ENCODE assay signal across 8 mouse cellular contexts in the genomic region with DNA sequence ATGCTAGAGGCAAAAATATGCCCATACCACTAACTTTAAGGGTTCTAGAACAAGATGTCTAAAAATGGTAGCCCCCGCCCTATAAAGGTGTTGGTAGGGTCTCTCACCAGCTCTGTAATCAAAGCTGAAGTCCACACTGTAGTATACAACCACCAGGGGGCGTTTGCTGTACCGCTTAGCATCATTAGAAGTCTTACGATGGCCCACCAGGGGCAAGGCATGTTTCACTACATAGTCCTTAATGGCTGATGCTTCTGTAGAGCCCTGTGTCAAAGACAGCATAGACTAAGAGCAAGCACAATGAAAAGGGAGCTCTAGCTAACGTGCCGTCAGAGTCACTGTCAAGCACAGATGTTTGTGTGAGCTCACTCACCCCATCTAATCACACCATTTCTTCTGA. TPM values are rescaled to one million over a fixed set of nuclear protein-coding genes. Genes with fewer than 3 reads are reported as not detected.
DNase-seq lines count a peak whose midpoint lies in the region; ATAC-seq lines count a peak whose summit lies in the region.

No protein-coding gene starts in this region.

- H3K9me3 ChIP-seq in forebrain, embryonic 10.5 days, result no peaks in the 10 kb centered on the region
- no peaks in the 10 kb centered on the region for H3K9me3 ChIP-seq in hindbrain, embryonic 16.5 days (ENCODE audit: control insufficient read depth, low read length)
- no peaks in the 10 kb centered on the region for H3K9me3 ChIP-seq in liver, embryonic 11.5 days (ENCODE audit: control insufficient read depth, low read length)

- no peaks in the 10 kb centered on the region for H3K27me3 ChIP-seq in forebrain, embryonic 10.5 days (ENCODE audit: poor library complexity, severe bottlenecking)
- no peaks in the 10 kb centered on the region for H3K27me3 ChIP-seq in hindbrain, embryonic 16.5 days (replicated peaks; ENCODE audit: control insufficient read depth, insufficient read depth, low read length)
- no peaks in the 10 kb centered on the region for H3K27me3 ChIP-seq in liver, embryonic 11.5 days (replicated peaks; ENCODE audit: control insufficient read depth, insufficient read depth, low read length)

- no peak overlapping the region for H3K27ac ChIP-seq in forebrain, embryonic 10.5 days
- no peak overlapping the region for H3K27ac ChIP-seq in hindbrain, embryonic 16.5 days (ENCODE audit: low read depth, low read length)
- H3K27ac ChIP-seq in liver, embryonic 11.5 days (ENCODE audit: low read depth, low read length), result no peak overlapping the region

- 68% methylated on average over 6 of the region's 6 CpGs for WGBS in forebrain, embryonic 10.5 days
- WGBS in hindbrain, embryonic 16.5 days, result 50% methylated on average over 6 of the region's 6 CpGs
- 55% methylated on average over 6 of the region's 6 CpGs for WGBS in liver, embryonic 11.5 days

- no peak overlapping the region for H3K9ac ChIP-seq in hindbrain, embryonic 16.5 days (ENCODE audit: low read depth, low read length)
- no peak overlapping the region for H3K9ac ChIP-seq in liver, embryonic 11.5 days (ENCODE audit: low read depth, low read length)

- no peak overlapping the region for H3K4me2 ChIP-seq in hindbrain, embryonic 16.5 days (ENCODE audit: low read length)
- no peak overlapping the region for H3K4me2 ChIP-seq in liver, embryonic 11.5 days

- no peaks in the 10 kb centered on the region for H3K4me1 ChIP-seq in forebrain, embryonic 10.5 days
- H3K4me1 ChIP-seq in hindbrain, embryonic 16.5 days (ENCODE audit: control insufficient read depth, insufficient read depth, low read depth, low read length), result no peaks in the 10 kb centered on the region
- H3K4me1 ChIP-seq in liver, embryonic 11.5 days (replicated peaks; ENCODE audit: control insufficient read depth, insufficient read depth, low read length), result no peaks in the 10 kb centered on the region

- no peak overlapping the region for H3K4me3 ChIP-seq in forebrain, embryonic 10.5 days
- H3K4me3 ChIP-seq in hindbrain, embryonic 16.5 days (ENCODE audit: low read length), result no peak overlapping the region
- H3K4me3 ChIP-seq in liver, embryonic 11.5 days (ENCODE audit: low read depth, low read length), result no peak overlapping the region

- intact Hi-C loops in left cerebral cortex, postnatal 4 days (cut with DNase I), result no loop called here

- ATAC-seq in hindbrain, embryonic 16.5 days, result peak; percentile 61; the same call in 1 of the 2 replicates
- peak; percentile 53; the same call in 1 of the 2 replicates for ATAC-seq in liver, embryonic 11.5 days (replicated peaks; ENCODE audit: low FRiP score)

- peak; percentile 66 for DNase-seq in left cerebral cortex, postnatal 4 days
- DNase-seq in left cerebral cortex, adult 8-10 months (ENCODE audit: low spot score in 2 of 2), result no peak
- peak; percentile 73 for DNase-seq in adrenal gland, postnatal 14 days
- peak; percentile 56 for DNase-seq in forebrain, embryonic 10.5 days (ENCODE audit: extremely low spot score, low spot score)
- DNase-seq in liver, embryonic 11.5 days (ENCODE audit: low spot score), result peak; percentile 43
- peak; percentile 65 to 78 for DNase-seq in natural killer cell, adult 2 months (ENCODE audit: low spot score in 2 of 2)
- DNase-seq in ovary, postnatal 36 days (ENCODE audit: low spot score), result no peak

- H3K36me3 ChIP-seq in forebrain, embryonic 10.5 days (replicated peaks), result peaks cover 98% of the 10 kb centered on the region
- H3K36me3 ChIP-seq in hindbrain, embryonic 16.5 days (ENCODE audit: control insufficient read depth, insufficient read depth, low read length), result peaks cover 60% of the 10 kb centered on the region
- peaks cover 54% of the 10 kb centered on the region for H3K36me3 ChIP-seq in liver, embryonic 11.5 days (ENCODE audit: control insufficient read depth, insufficient read depth, low read length)

RNA-seq across cellular contexts. Expression of a gene that starts 14.2 kb away (rescaled TPM):
- 10 to 100 TPM; 63.0 to 73.0 TPM for total RNA-seq in left cerebral cortex, postnatal 4 days (2021)
- total RNA-seq in left cerebral cortex, adult 8-10 months (2022), result 10 to 100 TPM; 42.0 to 49.3 (median 47.7) TPM
- 80.5 and 90.4 TPM in 2 replicates for total RNA-seq in adrenal gland, postnatal 14 days (2021)
- 275 and 311 TPM in 2 replicates for polyA plus RNA-seq in forebrain, embryonic 10.5 days (2016; fragmentation: Nextera tagmentation; extraction: Ambion mirVana)
- polyA plus RNA-seq in hindbrain, embryonic 16.5 days (2015; fragmentation: Nextera tagmentation; extraction: Ambion mirVana), result 142 and 168 TPM in 2 replicates
- 233 and 252 TPM in 2 replicates for polyA plus RNA-seq in liver, embryonic 11.5 days (2014; fragmentation: Nextera tagmentation; extraction: Ambion mirVana)

RNA-seq across cellular contexts. Expression of a gene that starts 31.6 kb away (rescaled TPM):
- 10 to 100 TPM; 12.4 to 13.9 TPM for total RNA-seq in left cerebral cortex, postnatal 4 days (2021)
- 1 to 10 TPM; 5.5 to 7.1 (median 6.1) TPM for total RNA-seq in left cerebral cortex, adult 8-10 months (2022)
- total RNA-seq in adrenal gland, postnatal 14 days (2021), result 1.2 and 1.3 TPM in 2 replicates
- 6.9 and 7.8 TPM in 2 replicates for polyA plus RNA-seq in forebrain, embryonic 10.5 days (2016; fragmentation: Nextera tagmentation; extraction: Ambion mirVana)
- 13.9 and 15.7 TPM in 2 replicates for polyA plus RNA-seq in hindbrain, embryonic 16.5 days (2015; fragmentation: Nextera tagmentation; extraction: Ambion mirVana)
- polyA plus RNA-seq in liver, embryonic 11.5 days (2014; fragmentation: Nextera tagmentation; extraction: Ambion mirVana), result 0.90 and 1.3 TPM in 2 replicates

RNA-seq across cellular contexts. Expression of a gene that starts 36.4 kb away (rescaled TPM):
- total RNA-seq in left cerebral cortex, postnatal 4 days (2021), result 10 to 100 TPM; 26.9 to 27.6 TPM
- 10 to 100 TPM; 19.2 to 24.5 (median 20.1) TPM for total RNA-seq in left cerebral cortex, adult 8-10 months (2022)
- total RNA-seq in adrenal gland, postnatal 14 days (2021), result 9.3 and 12.0 TPM in 2 replicates
- polyA plus RNA-seq in forebrain, embryonic 10.5 days (2016; fragmentation: Nextera tagmentation; extraction: Ambion mirVana), result 8.2 and 8.9 TPM in 2 replicates
- polyA plus RNA-seq in hindbrain, embryonic 16.5 days (2015; fragmentation: Nextera tagmentation; extraction: Ambion mirVana), result 16.5 and 16.8 TPM in 2 replicates
- polyA plus RNA-seq in liver, embryonic 11.5 days (2014; fragmentation: Nextera tagmentation; extraction: Ambion mirVana), result 5.6 and 5.8 TPM in 2 replicates

Comparison
In these comparisons a context has a peak if more than half of its experiments do, and no peak if none do; other contexts are left out.
1. DNase-seq: peak in left cerebral cortex, postnatal 4 days (single experiment), adrenal gland, postnatal 14 days (single experiment), forebrain, embryonic 10.5 days (single experiment), liver, embryonic 11.5 days (single experiment) and natural killer cell, adult 2 months (2 of 2); none in left cerebral cortex, adult 8-10 months (0 of 2) and ovary, postnatal 36 days (single experiment).